Mouse (Mus musculus): ENCODE data around the gene Pitpnm3.

Pitpnm3 gene

GRCm38 (mm10) chr11:72014674-72015073, 120.9 kb downstream of the Pitpnm3 start:
- no peak for DNase-seq

DNA sequence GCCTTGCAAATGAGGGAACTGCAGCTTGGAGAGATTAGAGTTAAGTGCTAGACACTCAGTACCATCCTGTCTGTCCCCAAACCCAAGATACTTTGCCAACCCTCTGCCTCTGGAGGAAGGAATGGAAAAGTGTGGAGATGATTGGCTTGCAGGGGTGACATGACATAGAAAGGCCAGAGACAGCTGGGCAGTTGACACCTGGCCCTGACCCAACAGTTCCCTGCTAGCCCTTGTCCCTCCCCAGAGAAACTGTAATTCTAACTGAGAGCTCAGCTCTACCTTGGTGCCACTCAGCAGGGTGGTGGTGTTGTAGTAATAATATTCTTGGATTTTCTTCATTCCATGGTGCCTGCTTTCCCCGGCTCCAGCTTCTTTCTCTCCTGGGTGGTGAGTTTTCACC, 123.6 kb downstream of the Pitpnm3 start:
- no peak for DNase-seq

- no peak for DNase-seq
Measured at GRCm38 (mm10) chr11:72010940-72011722, 124.4 kb downstream of the Pitpnm3 start.

GRCm38 (mm10) chr11:72010367-72010766, 125.2 kb downstream of the Pitpnm3 start:
- no peak for DNase-seq

DNA sequence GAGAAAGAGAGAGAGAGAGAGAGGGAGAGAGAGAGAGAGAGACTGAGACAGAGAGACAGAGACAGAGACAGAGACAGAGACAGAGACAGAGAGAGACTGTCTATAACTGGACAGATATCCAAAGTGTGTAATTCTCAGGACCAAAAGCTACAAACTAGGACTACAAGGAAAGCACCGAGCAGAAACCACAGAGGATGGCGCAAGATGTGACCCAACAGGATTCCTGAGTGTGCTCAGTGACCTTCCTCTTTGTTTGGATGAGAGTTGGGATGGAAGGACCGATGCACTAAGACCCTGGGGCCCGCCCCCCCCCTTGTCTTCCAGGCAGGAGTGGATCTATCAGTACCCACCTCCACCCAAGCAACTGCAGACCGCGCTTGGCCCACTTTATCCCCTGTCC, 130.0 kb downstream of the Pitpnm3 start:
- no peak for DNase-seq

GRCm38 (mm10) chr11:72003171-72003570, 132.4 kb downstream of the Pitpnm3 start:
- DNase-seq: no peak

- DNase-seq: peak; percentile 41
Measured at GRCm38 (mm10) chr11:72002138-72002853, 133.3 kb downstream of the Pitpnm3 start.

DNA sequence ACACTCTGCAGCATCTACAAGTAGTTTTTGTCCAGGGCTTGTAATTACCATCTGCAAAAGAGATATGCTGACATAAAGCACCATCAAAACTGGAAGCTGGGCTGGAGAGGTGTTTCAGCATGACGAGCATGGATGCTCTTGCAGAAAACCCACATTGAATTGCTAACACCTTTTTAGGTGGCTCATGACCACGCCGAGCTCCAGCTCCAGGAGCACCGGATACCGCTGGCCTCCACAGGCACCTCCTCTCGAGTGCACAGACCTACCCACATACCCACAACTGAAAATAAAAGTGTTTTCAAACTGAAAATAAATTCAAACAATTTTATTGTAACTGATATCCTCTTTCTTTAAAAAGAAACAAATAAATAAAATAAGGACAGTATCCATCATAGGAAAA, 135.4 kb downstream of the Pitpnm3 start:
- DNase-seq: no peak

Measured in lung, postnatal 10 days (tissue).